Mouse (Mus musculus) E14TG2a.4 (cell line): ENCODE results near the gene Glp2r.

Experiments used
- H3K27me3 ChIP-seq: 2 replicates; pipeline ENCODE4 v1.6.1; 2014; ENCODE audit warnings: low read length, control low read depth; ENCODE audit not compliant: insufficient read depth
- H3K36me3 ChIP-seq: 2 replicates; pipeline ENCODE4 v1.6.1; 2014; ENCODE audit warnings: low read length, control low read depth; ENCODE audit not compliant: insufficient read depth
- H3K4me1 ChIP-seq: replicated peaks from 2 replicates; pipeline ENCODE4 v1.6.1; 2014; ENCODE audit warnings: low read depth, low read length, control low read depth
- H3K4me3 ChIP-seq: replicated peaks from 2 replicates; pipeline ENCODE4 v1.5.1; 2014; ENCODE audit warnings: mild to moderate bottlenecking, low read length
- H3K9me3 ChIP-seq: 2 replicates; pipeline ENCODE4 v1.6.1; 2014; ENCODE audit warnings: low read length, control low read depth
- CTCF ChIP-seq: conservative IDR thresholded peaks from 2 replicates; pipeline ENCODE4 v1.5.1; 2014; ENCODE audit warnings: low read length
- NANOG ChIP-seq: IDR thresholded peaks from 2 replicates; pipeline ENCODE4 v1.6.1; 2014; ENCODE audit warnings: borderline replicate concordance, low read length, mixed read lengths
- POU5F1 ChIP-seq: IDR thresholded peaks from 2 replicates; pipeline ENCODE4 v1.6.1; 2014; ENCODE audit warnings: low read length, borderline replicate concordance

The Glp2r gene

DNA sequence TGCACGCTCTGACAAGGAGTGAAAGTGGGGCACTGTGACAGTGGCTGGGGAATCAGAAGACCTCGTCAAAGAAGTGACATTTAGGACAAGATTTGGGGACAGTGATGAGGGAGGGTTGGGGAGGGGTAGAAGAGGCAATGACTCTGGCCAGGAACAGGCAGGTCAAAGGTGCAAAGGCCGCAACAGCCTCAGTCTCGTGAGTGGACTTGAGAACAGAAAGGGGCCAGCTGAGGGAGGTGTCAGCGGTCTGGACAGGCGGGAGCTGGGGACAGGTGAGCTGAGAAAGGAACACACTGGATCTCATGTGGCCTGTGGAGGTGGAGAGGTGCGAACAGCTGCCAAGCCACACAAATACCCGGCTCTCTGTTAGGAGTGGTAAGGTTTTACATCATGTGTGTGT, 138.0 kb downstream of the Glp2r start:
- no peaks in the 10 kb centered on the region for H3K27me3 ChIP-seq
- H3K4me3 ChIP-seq = no peak overlapping the region
- H3K36me3 ChIP-seq = no peaks in the 10 kb centered on the region
- no peaks in the 10 kb centered on the region for H3K4me1 ChIP-seq
- H3K9me3 ChIP-seq = no peaks in the 10 kb centered on the region
- TF ChIP-seq CTCF = no peak
- no peak for TF ChIP-seq POU5F1
- TF ChIP-seq NANOG = no peak

DNA sequence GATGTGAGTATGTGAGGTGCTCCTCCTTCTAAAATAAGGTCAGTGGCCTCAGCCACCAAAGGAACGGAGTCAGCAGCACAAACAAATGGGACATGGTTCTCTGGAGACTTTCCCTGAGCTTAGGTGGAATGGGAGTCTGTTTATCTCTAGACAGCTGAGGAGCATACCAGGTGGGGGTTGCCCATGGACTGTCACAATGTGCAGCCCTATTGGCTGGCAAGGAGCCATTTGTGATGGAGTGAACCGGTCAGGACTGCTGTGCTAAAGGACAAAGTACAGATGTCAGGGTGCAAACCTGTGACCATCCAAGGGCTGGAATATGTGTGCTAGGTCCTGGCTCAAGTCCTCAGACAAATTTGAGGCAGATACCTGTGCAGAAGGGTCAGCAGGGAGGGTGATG, 142.4 kb downstream of the Glp2r start:
- no peaks in the 10 kb centered on the region for H3K9me3 ChIP-seq

DNA sequence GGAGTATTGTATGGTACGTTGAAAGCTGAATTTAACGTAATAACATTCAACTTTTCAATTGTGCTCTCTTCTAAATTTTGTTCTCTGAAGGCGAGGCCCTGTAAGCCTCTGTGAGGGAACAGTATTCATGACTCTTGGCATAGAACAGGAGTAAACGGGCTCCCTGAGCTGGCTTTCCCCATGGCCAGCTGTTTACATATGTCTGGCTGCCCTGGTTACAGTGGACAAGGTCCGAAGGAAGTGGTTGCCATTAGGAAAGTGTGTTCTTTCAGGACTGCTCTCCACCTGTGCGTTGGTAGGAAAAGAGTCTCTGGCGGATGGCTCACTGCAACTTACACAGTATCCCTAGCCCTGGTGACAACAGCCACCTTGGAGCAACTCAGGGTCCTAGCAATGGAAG, 143.8 kb downstream of the Glp2r start:
- Histone ChIP-seq H3K36me3 (no peaks in the 10 kb centered on the region), H3K4me1 (no peaks in the 10 kb centered on the region), H3K27me3 (no peaks in the 10 kb centered on the region), H3K9me3 (no peaks in the 10 kb centered on the region), H3K4me3 (no peak overlapping the region)
- TF ChIP-seq POU5F1 (no peak), NANOG (no peak), CTCF (no peak)

More for the DNA sequence above, 142.4 kb downstream of the Glp2r start:
- Histone ChIP-seq H3K36me3 (no peaks in the 10 kb centered on the region), H3K4me3 (no peak overlapping the region), H3K27me3 (no peaks in the 10 kb centered on the region), H3K4me1 (no peaks in the 10 kb centered on the region)
- TF ChIP-seq CTCF (no peak), NANOG (no peak), POU5F1 (no peak)

DNA sequence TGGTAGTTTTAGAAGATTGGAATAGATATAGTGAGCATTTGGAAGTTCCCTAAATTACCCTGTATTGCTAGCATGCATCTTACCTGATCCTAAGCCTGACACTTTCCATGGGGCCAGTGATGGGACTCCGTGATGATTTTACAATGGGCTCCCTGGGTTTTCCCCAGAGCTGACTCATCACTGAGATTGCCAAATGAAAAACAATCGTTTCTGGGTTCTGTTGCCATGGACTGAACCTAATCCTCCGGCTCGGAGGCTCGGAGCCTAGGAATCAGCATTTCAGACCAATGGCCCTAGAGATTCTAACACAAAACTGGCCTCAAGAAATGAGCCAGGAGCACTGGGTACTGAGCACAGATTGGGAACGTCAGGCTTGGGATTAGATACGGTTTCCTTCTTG, 148.6 kb downstream of the Glp2r start:
- TF ChIP-seq CTCF = no peak
- no peaks in the 10 kb centered on the region for H3K9me3 ChIP-seq
- no peaks in the 10 kb centered on the region for H3K36me3 ChIP-seq
- H3K4me1 ChIP-seq = no peaks in the 10 kb centered on the region
- H3K4me3 ChIP-seq = no peak overlapping the region
- H3K27me3 ChIP-seq = no peaks in the 10 kb centered on the region

DNA sequence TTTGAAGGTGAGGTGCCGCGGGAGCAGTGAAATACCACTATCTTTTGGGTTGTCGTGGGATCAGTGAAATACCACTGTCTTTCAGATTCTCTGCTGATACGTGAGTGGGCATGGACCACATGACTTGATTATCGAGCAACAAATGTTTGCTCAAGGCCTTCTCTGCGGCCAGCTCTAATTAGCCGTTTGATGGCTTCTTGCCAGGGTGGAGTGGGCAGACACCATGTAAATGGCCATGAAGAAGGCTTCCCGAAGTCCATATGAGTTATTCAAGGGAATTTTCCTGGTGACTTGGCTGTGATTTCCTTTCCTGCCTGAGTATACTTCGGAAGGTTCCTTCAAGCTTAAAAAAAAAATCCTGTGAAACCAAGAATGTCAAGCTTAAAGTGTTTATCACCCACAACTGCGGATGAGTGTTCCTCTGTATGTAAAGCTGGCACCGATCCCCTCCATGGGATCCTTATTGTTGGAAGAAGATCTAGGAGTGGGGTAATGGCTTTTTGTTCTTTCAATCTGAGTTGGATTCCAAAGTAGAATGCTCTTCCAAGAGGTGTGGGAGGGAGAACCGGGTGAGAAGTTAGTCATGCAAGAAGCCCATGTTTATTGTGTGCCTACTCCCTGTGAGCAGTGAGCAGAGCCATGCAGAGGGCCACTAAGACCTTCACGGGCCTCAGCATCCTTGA, 154.3 kb downstream of the Glp2r start:
- H3K4me3 ChIP-seq = no peak overlapping the region
- H3K4me1 ChIP-seq = no peaks in the 10 kb centered on the region
- H3K9me3 ChIP-seq = no peaks in the 10 kb centered on the region
- no peaks in the 10 kb centered on the region for H3K27me3 ChIP-seq
- TF ChIP-seq NANOG (no peak), POU5F1 (no peak)
- H3K36me3 ChIP-seq = no peaks in the 10 kb centered on the region

DNA sequence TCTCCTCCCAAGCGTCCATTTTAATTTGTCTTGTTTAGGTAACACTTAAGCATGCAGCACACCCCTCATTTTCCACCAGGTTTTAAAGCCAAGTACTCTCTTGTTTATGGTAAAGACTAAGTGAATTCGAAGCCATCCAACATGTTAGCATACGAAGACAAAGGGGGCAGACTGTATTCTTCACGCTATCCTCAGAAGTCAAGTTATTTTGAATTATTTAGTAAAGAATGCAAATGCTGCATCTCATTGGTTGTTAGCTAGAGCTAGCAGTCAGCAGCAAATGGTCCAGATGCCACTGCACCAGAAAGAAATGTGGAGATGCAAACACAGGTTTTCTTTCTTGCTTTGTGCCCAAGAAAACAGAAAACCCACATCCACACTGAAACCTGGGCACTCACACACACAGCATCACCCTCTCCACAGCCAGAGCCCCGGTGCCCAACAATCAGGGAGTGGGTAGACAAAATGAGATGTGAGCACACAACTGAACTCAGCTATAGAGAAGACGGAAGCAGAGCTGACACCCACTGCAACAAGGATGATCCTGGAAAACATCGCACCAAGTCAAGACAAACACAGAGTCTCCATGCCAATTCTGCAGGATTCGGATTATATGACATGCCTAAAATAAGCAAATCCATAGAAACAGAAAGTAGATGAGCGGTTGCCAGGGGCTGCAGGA, 158.7 kb downstream of the Glp2r start:
- Histone ChIP-seq H3K27me3 (no peaks in the 10 kb centered on the region), H3K9me3 (peaks cover 11% of the 10 kb centered on the region), H3K4me3 (no peak overlapping the region), H3K36me3 (no peaks in the 10 kb centered on the region), H3K4me1 (no peaks in the 10 kb centered on the region)
- TF ChIP-seq CTCF (no peak), NANOG (no peak), POU5F1 (no peak)
